Mouse (Mus musculus) erythroblast, embryonic 14.5 days (primary cell): Measurements from ENCODE around the gene Atp2b2. TPM values are rescaled to one million over a fixed set of nuclear protein-coding genes. Genes with fewer than 3 reads are reported as not detected.

Experiments used
- H3K27me3 ChIP-seq: 2 replicates; pipeline ENCODE4 v1.6.1; 2012; ENCODE audit warnings: inconsistent platforms; ENCODE audit not compliant: control insufficient read depth
- H3K36me3 ChIP-seq: 2 replicates; pipeline ENCODE4 v1.6.1; 2012; ENCODE audit warnings: mild to moderate bottlenecking, inconsistent platforms; ENCODE audit not compliant: control insufficient read depth
- H3K4me1 ChIP-seq: 2 replicates; pipeline ENCODE4 v1.6.1; 2012; ENCODE audit warnings: inconsistent platforms; ENCODE audit not compliant: control insufficient read depth
- H3K4me3 ChIP-seq: replicated peaks from 2 replicates; pipeline ENCODE3; 2012; ENCODE audit warnings: moderate library complexity, mild to moderate bottlenecking, inconsistent platforms
- H3K9me3 ChIP-seq: 2 replicates; pipeline ENCODE4 v1.6.1; 2012; ENCODE audit warnings: low read length, inconsistent platforms, mixed read lengths; ENCODE audit not compliant: control insufficient read depth
- GATA1 ChIP-seq: IDR thresholded peaks from 2 replicates; pipeline ENCODE4 v1.6.1; 2012; ENCODE audit warnings: low read length, inconsistent platforms, mixed read lengths
- TAL1 ChIP-seq: IDR thresholded peaks from 3 replicates; pipeline ENCODE4 v1.6.1; 2012; ENCODE audit warnings: low read length, inconsistent platforms, mixed read lengths
- polyA plus RNA-seq: library from polyadenylated mRNA; stranded (reverse); fragments of >175 nt; gene quantifications from 2 replicates; pipeline ENCODE4 v1.2.3, GENCODE M21; 2012

The Atp2b2 gene
- polyA plus RNA-seq, 1 experiment: not detected

GRCm38 (mm10) chr6:113939442-113939841 is 103.0 kb downstream of the Atp2b2 start:
- Histone ChIP-seq H3K4me1 (no peaks in the 10 kb centered on the region), H3K4me3 (no peak overlapping the region), H3K36me3 (no peaks in the 10 kb centered on the region), H3K9me3 (no peaks in the 10 kb centered on the region), H3K27me3 (no peaks in the 10 kb centered on the region)
- TF ChIP-seq TAL1 (no peak), GATA1 (no peak)

GRCm38 (mm10) chr6:113936811-113937508 is 105.5 kb downstream of the Atp2b2 start:
- no peak overlapping the region for H3K4me3 ChIP-seq
- H3K4me1 ChIP-seq: no peaks in the 10 kb centered on the region
- no peak for TF ChIP-seq TAL1
- no peak for TF ChIP-seq GATA1
- no peaks in the 10 kb centered on the region for H3K36me3 ChIP-seq
- no peaks in the 10 kb centered on the region for H3K9me3 ChIP-seq
- H3K27me3 ChIP-seq: no peaks in the 10 kb centered on the region

GRCm38 (mm10) chr6:113936111-113936510 is 106.3 kb downstream of the Atp2b2 start:
- Histone ChIP-seq H3K27me3 (no peaks in the 10 kb centered on the region), H3K9me3 (no peaks in the 10 kb centered on the region), H3K36me3 (no peaks in the 10 kb centered on the region), H3K4me1 (no peaks in the 10 kb centered on the region), H3K4me3 (no peak overlapping the region)
- TF ChIP-seq TAL1 (no peak), GATA1 (no peak)

GRCm38 (mm10) chr6:113934692-113935091 is 107.7 kb downstream of the Atp2b2 start:
- Histone ChIP-seq H3K36me3 (no peaks in the 10 kb centered on the region), H3K4me1 (no peaks in the 10 kb centered on the region), H3K27me3 (no peaks in the 10 kb centered on the region), H3K4me3 (no peak overlapping the region), H3K9me3 (no peaks in the 10 kb centered on the region)
- TF ChIP-seq TAL1 (no peak), GATA1 (no peak)

- Histone ChIP-seq H3K4me3 (no peak overlapping the region), H3K4me1 (no peaks in the 10 kb centered on the region), H3K36me3 (no peaks in the 10 kb centered on the region), H3K9me3 (no peaks in the 10 kb centered on the region), H3K27me3 (no peaks in the 10 kb centered on the region)
- TF ChIP-seq TAL1 (no peak), GATA1 (no peak)
Measured at GRCm38 (mm10) chr6:113933261-113934151, 108.9 kb downstream of the Atp2b2 start.

GRCm38 (mm10) chr6:113929191-113929875 is 113.1 kb downstream of the Atp2b2 start:
- Histone ChIP-seq H3K27me3 (no peaks in the 10 kb centered on the region), H3K4me1 (no peaks in the 10 kb centered on the region), H3K9me3 (no peaks in the 10 kb centered on the region), H3K4me3 (no peak overlapping the region), H3K36me3 (no peaks in the 10 kb centered on the region)
- no peak for TF ChIP-seq TAL1
- TF ChIP-seq GATA1: no peak

- no peaks in the 10 kb centered on the region for H3K27me3 ChIP-seq
- no peaks in the 10 kb centered on the region for H3K9me3 ChIP-seq
- no peak overlapping the region for H3K4me3 ChIP-seq
- H3K36me3 ChIP-seq: no peaks in the 10 kb centered on the region
- TF ChIP-seq GATA1 (no peak), TAL1 (no peak)
- no peaks in the 10 kb centered on the region for H3K4me1 ChIP-seq
Measured at GRCm38 (mm10) chr6:113923249-113923648, 119.2 kb downstream of the Atp2b2 start.

- H3K9me3 ChIP-seq: no peaks in the 10 kb centered on the region
- H3K36me3 ChIP-seq: no peaks in the 10 kb centered on the region
- no peaks in the 10 kb centered on the region for H3K4me1 ChIP-seq
- H3K4me3 ChIP-seq: no peak overlapping the region
- H3K27me3 ChIP-seq: no peaks in the 10 kb centered on the region
- TF ChIP-seq GATA1: no peak
- no peak for TF ChIP-seq TAL1
Measured at GRCm38 (mm10) chr6:113920466-113920865, 121.9 kb downstream of the Atp2b2 start.

GRCm38 (mm10) chr6:113912753-113913152 is 129.7 kb downstream of the Atp2b2 start:
- no peak overlapping the region for H3K4me3 ChIP-seq
- H3K36me3 ChIP-seq: no peaks in the 10 kb centered on the region
- TF ChIP-seq TAL1: no peak
- no peak for TF ChIP-seq GATA1
- H3K9me3 ChIP-seq: no peaks in the 10 kb centered on the region
- no peaks in the 10 kb centered on the region for H3K4me1 ChIP-seq
- H3K27me3 ChIP-seq: no peaks in the 10 kb centered on the region
